Mouse (Mus musculus) layer of hippocampus, adult 11-12 months (tissue): ENCODE measurements at regions not wholly inside any gene's neighbourhood (a gene's known extent, or its start where the extent isn't known, plus 50 kb on each side); places are given as distances from the start of the nearest gene placed in this dataset.
A peak's percentile ranks its signal among the peaks of the same experiment; 100 is the strongest.

ENCODE experiments used
- DNase-seq: peaks from one replicate; pipeline ENCODE4 v3.0.0; 2022; ENCODE audit warnings: low spot score

DNA sequence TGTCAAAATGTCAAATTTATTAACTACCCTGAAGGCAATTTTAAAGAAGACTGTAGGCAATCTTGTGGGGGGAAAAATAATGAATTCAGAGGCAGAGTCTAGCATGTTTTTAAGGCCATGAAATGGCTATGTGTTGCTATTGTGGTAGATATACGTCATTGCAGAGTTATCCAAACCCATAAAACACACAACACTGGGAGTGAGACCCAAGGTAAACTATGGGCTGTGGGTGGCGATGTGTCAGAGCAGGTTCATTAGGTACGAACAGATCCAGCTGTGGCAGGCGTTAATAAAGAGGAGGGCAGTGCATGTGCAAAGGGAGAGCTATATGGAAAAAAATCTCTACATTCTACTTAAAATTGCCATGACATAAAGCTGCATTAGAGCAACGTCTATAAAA, 189.4 kb upstream of the Btg1 start:
- DNase-seq, result no peak

DNA sequence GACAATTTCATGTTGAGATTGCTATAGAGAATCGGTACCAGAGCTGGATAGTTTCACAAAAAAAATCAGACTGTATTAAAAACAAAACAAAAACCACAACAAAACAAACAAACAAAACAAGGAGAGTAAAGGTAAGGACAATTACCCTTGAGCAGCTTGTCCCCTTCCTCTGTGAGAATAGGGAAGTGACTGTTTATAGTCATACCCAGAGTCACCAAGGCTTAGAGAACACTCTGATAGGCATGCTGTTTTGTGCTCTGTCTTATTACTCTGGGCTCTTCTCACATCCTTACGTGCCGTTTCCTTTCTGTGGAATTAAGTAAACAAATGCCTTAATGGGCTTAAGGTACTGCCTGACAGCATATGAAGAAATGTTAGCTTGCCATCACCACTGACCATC, 186.7 kb upstream of the Btg1 start:
- DNase-seq, result no peak

DNA sequence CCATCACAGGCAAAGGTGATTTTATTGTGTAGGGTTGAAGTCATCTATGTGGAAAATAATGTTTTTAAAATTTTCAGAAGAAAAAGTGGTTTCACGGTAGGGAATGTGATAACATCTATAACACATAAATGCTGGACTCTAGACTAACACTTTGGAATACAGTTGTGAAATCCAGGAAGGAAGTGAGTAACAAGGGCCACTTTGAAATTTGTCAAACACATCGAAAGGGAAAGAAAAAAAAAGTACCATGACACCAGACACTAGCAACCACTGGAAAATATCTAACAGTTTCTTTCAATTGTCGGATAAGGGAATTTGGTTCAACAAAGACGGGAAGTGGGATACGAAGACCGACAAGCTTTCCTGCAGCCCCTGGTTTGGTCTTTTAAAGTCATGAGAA, 181.7 kb upstream of the Btg1 start:
- no peak for DNase-seq

DNA sequence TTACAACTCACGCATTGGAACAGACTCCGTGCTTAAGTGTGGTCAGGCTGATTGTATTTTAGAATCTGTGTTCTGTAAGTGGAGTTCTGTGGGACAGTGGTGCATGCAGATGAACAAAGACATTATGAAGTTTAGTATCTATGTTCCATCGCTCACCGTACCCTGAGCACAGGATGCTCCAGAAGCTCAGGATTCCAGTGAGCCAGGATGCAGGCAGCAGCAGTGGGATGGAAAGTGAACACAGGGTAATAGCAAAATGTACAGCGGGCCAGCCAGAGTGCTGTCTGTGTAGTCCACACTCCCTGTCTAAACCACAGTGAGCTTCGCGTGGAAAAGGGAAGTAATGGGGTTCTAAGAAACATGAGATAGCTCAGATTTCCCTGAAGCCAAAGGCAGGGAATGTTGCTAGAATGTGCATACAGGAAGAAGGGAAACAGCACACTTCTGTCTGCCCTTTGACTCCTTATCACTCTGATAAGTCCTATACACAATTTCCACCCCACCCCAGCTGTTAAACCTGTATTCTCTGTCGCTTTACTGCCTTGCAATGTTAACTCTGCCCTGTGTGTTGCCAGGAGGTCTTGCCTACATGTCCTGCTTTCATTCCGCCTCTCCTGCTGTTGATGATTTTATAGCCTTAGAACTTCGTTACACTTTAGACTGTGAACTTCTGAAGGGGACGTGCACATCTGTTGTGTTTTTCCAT, 178.3 kb upstream of the Btg1 start:
- DNase-seq, result no peak

DNA sequence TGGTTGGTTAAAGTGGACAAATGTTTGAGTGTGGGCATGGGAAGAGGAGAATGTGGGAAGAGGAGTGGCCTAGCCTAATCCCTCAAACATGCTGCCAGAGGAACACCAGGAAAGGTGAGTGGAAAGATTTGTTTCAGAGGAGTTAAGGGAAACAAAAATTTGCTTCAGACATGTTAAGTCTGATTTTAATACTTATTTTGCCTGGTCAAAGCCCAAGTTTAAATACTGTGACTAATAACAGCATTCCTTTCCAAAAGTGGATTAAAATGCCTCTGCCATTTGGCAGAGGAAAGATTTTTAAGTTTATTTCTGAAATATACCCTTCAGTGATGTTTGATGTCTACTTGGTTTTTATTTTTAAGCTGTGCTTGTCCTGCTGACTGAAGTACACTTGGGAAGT, 174.6 kb upstream of the Btg1 start:
- no peak for DNase-seq

DNA sequence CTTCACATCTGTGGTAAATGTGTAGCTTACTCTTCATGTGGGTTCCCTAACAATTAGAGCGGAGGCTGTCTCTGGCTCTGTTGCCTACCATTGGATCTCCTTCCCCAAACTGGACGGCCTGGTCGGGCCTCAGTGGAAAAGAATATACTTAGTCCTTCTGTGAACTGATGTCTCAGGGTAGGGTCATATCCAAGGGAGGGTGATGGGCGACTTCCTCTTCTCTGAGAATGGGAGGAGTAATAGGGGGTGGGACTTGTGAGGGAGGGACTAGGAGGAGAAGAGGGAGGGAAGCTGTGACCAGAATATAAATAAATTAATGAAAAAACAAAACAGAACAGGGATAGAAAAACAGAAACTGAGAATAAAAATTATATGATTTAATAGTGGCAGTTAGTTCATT, 166.5 kb upstream of the Btg1 start:
- no peak for DNase-seq

DNA sequence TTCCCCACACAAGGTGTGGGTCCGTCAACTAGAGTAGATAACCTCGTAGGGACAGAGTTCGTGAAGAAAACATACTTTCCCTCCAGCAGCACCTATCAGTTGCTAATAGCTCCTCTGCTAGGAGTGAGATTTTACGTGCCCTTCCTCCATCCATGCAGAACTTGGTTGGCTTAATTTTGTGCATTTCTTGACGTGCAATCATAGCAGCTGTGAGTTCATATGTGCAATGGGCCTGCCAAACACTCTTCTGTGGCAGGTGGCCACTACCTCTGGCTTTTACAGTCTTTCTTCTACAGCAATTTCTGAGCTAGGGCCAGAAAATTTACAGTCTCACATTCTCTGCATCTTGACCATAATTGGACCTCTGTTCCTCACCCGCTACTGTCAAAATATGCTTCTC, 161.9 kb upstream of the Btg1 start:
- no peak for DNase-seq

DNA sequence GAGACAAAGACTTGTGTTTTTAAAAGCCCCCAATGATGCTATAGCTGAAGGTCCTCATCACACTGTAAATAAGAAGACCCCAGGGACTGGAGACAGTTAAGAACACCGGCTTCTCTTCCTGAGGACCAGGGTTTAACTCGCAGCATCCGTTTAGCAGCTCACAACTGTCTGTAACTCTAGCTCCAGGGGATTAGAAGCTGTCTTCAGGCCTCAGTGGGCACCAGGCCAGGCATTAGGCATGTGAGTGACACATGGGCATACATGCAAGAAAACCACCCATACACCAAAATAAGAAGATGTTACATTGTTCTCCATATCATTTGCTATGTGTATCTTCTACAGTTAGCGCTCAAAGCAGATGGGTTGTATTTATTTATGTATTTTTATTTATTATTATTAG, 158.3 kb upstream of the Btg1 start:
- DNase-seq, result no peak

DNA sequence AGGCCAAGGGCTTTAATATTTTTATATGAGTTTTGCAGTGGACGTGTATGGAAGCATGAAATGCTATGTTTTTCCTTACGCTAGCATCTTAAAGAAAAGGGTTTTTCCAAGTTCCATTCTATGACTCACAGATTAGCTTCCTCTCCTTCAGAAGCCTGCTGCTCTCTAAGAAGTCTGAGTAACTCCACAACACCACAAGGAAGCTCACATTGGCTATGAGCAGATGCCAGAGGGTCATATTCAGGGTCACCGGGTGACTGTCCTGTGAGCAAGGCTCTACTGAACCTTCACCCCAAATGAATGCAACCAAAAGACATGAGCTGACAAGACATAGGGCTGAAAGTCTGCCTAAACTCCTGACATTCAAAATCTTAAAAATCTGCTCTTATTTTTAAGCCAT, 157.6 kb upstream of the Btg1 start:
- no peak for DNase-seq

DNA sequence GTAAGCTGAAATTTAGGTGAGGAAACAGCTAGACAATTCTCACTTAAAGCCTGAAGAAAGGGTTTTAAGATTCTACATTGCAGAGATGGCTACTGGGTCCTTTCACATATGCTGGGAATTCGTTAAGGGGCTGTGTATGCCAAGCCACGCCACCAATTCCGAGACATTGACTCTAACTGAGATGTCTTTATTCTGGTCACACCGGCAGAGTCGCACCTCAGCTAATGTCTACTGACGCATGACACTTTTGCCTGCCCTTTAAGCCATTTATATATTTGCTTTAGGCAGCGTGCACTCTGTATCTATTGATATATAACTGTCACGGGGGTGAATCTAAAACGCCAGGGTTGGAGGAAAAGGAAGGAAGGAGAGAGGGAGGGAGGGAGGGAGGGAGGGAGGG, 156.7 kb upstream of the Btg1 start:
- DNase-seq, result no peak

DNA sequence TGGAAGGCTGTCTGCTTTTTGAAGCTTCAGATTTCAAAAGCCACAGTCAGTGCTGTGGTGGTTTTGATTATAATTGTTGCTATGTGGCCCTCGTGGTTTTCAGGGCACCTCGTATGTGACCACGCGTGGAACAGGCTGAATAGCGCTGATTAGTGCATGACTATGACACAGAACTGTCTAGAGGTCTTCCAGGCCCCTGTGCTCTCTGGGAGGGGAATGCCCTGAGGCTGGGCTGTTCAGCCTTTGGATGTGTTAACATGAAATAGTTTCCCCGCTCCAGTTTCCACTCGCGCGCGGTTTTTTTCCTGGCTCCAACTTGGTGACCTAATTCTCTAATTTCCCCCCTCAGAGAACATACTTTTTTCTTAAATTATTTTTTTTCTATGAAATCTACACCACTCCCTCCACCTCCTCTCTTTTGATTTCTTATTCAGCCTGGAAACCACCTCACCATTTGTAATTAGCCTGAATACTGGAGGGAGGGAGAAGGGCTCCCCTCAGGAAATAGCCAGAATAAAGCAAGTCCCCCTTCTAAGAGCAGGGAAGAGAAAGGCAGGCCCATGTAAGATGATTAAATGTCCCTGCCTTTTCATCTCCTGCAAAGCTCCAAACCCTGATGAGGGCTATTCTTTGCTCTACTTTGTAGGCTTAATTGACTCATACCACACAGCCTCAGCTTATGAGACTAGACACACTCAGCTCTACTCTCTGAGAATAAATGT, 156.0 kb upstream of the Btg1 start:
- no peak for DNase-seq

DNA sequence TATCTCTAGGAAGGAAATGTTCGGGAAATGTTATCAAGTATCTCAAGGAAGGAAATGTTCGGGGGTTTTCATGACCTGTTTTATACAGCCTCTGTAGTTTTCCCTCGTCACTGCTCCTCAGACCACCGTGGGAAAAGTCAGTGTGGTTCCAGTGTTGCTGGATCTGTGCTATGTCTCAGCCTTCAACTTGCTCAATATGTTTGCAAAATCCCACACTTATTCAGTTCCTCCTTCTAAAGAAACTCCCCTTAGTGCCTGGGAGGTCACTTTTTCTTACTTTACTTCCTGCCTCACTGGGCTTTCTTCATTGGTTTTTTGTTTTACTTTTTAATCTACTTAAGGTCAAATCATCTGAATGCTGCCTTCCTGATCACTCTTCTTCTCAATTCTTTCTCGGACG, 150.8 kb upstream of the Btg1 start:
- no peak for DNase-seq

DNA sequence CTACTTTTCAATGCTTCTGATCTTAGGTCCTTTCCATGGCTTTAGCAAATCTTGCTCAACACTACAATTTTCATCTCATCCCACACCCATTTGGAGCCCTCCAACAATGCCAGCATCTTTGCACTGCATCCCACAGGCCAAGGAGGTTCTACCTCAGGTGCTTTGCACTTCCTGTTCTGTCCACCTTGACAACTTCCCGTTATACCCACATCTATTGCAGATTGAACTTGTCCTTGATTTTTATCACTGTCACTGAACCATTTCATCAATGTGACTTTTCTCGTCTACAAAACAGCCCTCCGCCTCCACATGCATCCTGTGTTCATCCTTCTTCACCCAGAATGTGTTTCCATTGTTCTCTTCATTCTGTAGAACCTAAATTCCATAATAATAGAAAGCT, 150.0 kb upstream of the Btg1 start:
- DNase-seq, result no peak

DNA sequence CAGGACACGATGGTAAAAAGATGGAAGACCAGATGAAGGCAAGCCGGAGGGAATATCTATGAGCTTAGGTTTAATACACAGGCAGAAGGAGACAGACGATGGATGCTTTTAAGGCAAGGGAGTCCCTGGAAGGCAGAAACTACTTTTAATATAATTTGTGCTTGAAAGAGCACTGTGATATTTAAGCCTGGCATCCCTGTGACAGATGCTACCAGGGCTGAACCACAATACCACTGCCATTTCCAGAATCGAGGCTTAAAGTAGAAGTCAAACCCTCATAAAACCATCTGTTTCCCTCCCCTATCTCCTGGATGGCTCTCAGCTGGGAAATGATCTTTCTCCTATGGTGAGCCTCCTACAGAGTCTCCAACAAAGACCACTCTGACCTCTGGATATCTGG, 149.1 kb upstream of the Btg1 start:
- DNase-seq, result no peak

DNA sequence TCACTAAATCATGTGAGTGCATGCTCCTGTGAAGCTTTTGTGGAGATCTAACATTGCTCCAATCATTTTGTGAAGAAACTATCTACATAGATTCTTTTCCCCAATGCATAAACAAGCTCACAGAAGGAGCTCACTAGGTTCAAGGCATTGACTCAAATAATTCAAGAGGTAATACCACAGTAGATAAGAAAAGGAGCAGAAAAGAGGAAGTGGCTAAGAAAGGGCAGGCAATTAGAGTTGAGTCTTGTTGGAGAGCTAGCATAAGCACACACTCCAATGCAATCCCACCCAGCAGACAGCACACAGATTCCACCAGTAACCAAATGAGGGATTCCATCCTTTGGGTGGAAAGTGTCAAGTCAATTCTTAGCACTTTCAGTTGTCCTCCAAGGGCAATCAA, 145.3 kb upstream of the Btg1 start:
- no peak for DNase-seq

DNA sequence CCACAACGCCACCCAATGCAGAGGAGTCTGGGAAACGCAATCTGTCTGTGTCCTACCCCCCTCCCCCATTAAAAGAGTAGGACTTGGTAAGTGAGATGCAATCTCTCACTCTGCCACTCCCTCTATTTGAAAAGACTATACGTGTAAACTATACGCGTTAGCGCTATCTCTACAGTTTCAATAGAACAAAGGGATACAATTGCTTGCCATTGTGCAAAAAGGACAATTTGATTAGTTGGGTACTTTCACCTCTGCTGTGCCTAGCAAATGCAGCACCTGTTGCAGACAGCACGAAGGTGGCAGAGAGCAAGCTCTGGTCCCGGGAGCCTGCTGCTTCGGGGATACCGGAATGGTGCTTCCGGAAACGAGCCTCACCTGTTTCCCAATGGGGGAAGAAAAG, 137.5 kb upstream of the Btg1 start:
- no peak for DNase-seq

DNA sequence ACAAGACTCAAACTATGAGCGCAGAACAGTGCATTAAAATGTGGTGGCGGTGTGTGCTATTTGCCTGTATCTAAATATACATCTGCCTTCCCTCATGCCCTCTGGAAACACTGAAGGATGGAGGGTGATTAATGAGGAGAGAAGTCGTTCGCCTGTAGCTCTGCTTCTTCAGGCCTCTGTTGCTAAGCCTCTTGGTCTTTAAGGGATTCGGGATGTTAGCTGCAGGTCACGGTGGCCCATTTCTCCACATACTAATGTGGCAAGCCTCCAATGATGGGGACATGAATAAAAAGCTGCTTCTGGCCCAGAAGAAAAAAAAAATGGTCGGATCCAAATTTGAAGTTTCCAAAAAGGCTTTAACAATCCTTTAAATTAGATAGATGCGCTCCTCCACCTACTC, 137.0 kb upstream of the Btg1 start:
- DNase-seq, result no peak

DNA sequence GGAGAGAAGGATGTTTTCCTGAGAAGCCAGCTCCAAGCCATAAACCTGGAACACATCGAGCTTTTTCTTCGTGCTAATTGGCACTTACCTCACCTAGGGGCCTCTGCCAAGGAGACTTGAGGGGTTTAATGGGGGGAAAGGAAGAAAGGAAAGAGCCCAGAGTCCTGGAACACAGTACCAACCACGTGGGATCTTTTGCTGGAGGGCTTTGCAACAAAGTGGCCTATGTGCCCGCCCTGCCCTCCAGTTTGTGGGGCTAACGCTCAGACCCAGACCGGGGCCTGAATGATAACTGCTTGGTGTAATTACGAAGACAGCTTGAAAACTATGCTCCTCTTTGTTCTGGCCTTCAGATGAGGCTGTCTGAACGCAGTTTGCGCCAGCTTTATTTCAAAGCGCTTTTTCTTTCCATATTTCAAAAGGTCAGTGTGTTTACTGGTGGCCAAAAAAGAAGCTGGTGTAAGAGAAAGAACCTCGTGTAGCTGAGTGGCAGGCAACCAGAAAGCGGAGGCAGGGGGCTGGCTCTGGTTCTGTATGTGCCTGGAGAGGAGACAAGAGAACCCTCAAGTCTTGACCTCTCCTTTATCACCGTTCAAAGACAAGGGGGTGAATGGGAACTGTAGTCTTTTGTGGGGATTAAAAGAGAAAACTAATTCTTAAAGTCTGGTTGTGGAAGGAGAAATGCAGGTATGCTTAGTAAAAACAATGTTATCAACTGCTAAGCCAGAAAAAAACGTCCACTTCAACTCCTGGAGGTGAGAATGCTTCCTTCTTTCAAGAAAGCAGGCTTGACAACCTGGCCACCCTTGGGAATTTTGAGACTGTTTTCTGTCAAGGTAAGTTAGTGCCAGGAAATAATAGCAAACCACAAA, 136.1 kb upstream of the Btg1 start:
- DNase-seq, result peak; percentile 52

DNA sequence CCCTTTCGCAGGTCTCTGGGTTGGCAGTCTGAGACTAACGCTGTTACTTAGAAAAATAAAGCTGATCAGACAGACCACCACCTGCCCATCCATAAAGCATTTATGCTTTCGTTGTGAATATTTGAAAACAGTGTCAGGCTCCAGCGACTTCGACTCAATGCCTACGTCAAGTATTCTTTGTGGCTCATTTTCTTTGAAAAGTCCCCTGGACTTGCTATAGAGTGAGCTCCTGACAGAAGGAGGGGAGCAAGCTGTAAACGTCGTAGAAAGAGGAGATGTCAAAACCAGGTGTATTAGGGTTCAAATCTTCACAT, 135.5 kb upstream of the Btg1 start:
- DNase-seq, result no peak

DNA sequence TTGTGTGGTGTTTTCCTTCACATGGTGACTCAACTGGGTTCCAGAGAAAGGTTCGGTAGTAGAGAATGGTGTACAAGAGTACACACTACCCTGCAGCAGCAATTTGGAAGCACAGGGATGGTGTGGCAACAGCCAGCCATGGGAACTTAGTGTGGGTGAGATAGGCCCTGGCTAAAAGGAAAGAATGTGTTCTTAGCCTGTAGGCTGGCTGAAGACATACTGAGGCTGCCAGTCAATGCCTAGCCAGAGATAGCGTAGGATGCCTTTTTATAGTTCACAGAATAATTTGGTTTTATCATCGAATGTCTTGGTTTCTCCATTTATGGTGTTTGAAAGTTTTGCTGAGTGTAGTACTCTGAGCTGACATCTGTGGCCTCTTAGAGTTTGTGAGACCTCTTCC, 130.1 kb upstream of the Btg1 start:
- DNase-seq, result no peak

DNA sequence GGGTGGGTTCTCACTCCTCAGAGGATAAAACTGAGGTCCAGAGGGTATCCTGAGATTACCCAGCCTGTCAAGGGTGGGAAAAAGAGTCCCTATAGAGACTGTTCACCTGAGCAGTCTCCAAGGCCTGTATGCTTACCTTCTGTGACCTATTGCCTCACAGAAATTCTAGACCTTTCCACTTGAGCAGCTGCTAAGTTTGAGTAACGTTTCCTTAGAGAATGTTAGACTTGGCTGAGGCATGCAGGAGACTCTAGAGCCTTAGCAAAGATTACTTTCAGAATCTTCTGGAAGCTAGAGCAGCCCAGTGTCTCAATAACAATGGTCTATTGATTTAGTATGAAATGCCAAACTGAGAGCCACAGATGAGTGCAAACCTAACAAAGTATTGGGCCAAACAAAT, 123.1 kb upstream of the Btg1 start:
- DNase-seq, result no peak

DNA sequence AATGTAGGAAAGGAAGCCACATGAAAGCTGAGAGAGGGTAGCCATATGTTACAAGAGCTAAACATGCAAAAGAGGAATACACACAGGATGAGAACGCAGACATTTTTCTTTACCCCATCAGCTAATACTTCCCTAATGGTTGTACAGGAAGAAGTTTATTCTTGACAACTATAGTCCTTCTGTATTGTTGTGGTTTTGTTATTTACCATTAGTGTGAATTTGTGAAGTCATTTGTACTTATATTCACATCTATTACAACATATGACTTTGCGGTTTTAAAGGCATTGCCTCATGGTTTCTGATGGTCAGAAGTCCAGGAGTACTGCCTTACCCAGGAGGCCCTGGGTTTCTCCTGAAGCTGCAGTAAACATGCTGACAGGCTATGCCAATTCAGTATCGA, 120.1 kb upstream of the Btg1 start:
- no peak for DNase-seq

DNA sequence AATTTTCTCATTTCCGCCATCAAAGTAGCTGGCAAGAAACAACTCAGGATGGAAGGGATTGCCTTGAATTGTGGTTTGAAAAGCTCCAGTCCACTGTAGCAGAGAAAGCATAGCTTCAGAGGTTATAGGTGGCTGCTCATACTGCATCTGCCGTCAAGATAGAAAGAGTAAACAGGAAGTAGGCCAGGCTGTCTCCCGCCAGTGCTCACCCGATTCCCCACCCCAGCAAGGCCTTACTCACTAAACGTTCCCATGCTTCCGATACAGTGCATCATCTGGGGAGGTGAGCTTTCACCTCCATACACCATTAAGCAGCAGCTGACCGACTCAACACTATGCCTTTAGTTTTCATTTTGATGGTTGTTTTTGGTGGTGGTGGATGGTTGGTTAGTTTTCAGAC, 119.3 kb upstream of the Btg1 start:
- DNase-seq, result no peak
